Mouse (Mus musculus) limb, embryonic 15.5 days (tissue): Measurements from ENCODE around the gene Fam53b. TPM values are rescaled to one million over a fixed set of nuclear protein-coding genes. Genes with fewer than 3 reads are reported as not detected.

ENCODE experiments used
- ATAC-seq: fragments of 200-750 bp; cut with Nextera tagmentation; 2 replicates; pipeline ENCODE4 v1.8.0; 2017; ENCODE audit warnings: low read depth, moderate TSS enrichment; ENCODE audit not compliant: insufficient number of reproducible peaks, low FRiP score, low TSS enrichment
- H3K27ac ChIP-seq: fragments of 300-500 bp; sonication (generic); 2 replicates; pipeline ENCODE4 v1.5.1; 2015; ENCODE audit warnings: moderate library complexity, mild to moderate bottlenecking, inconsistent platforms
- H3K27me3 ChIP-seq: fragments of 300-500 bp; sonication (generic); 2 replicates; pipeline ENCODE4 v1.6.1; 2015; ENCODE audit warnings: inconsistent platforms
- H3K36me3 ChIP-seq: fragments of 300-500 bp; sonication (generic); 2 replicates; pipeline ENCODE4 v1.6.1; 2015; ENCODE audit warnings: inconsistent platforms
- H3K4me1 ChIP-seq: fragments of 300-500 bp; sonication (generic); 2 replicates; pipeline ENCODE4 v1.6.1; 2015; ENCODE audit warnings: inconsistent platforms
- H3K4me2 ChIP-seq: fragments of 300-500 bp; sonication (generic); 2 replicates; pipeline ENCODE4 v1.6.1; 2015; ENCODE audit warnings: mild to moderate bottlenecking, inconsistent platforms
- H3K4me3 ChIP-seq: fragments of 300-500 bp; sonication (generic); 2 replicates; pipeline ENCODE4 v1.5.1; 2015; ENCODE audit warnings: mild to moderate bottlenecking, inconsistent platforms
- H3K9ac ChIP-seq: fragments of 300-500 bp; sonication (generic); 2 replicates; pipeline ENCODE4 v1.6.1; 2015; ENCODE audit warnings: inconsistent platforms
- H3K9me3 ChIP-seq: fragments of 300-500 bp; sonication (generic); 2 replicates; pipeline ENCODE4 v1.6.1; 2016; ENCODE audit warnings: inconsistent platforms
- WGBS: fragments of 180-500 bp; shearing (Covaris S2); methylation state at CpG from one replicate; pipeline ENCODE4 v1.1.7; 2015; 5-methylcytosine and 5-hydroxymethylcytosine counted together
- polyA plus RNA-seq: library from polyadenylated mRNA; unstranded; fragments of >200 nt; fragmentation: Nextera tagmentation; extraction: Ambion mirVana; gene quantifications from 2 replicates; pipeline ENCODE4 v1.2.1, GENCODE M21; 2015

Fam53b gene
- polyA plus RNA-seq, 1 experiment from 2014 or later: 18.5 TPM

- Histone ChIP-seq H3K27me3 (no peaks in the 10 kb centered on the region), H3K4me1 (peaks cover 3% of the 10 kb centered on the region), H3K9ac (no peak overlapping the region), H3K27ac (no peak overlapping the region), H3K36me3 (0 out of 2 replicates have a peak, but pooled peaks cover 2% of the 10 kb centered on the region), H3K9me3 (no peaks in the 10 kb centered on the region), H3K4me3 (no peak overlapping the region), H3K4me2 (no peak overlapping the region)
- WGBS: 92% methylated on average over 7 of the region's 7 CpGs
- no peak for ATAC-seq
Measured at GRCm38 (mm10) chr7:132705130-132705529, 108.6 kb downstream of the Fam53b start.

- Histone ChIP-seq H3K4me1 (peaks cover 8% of the 10 kb centered on the region), H3K4me2 (no peak overlapping the region), H3K27ac (no peak overlapping the region), H3K4me3 (no peak overlapping the region), H3K36me3 (0 out of 2 replicates have a peak, but pooled peaks cover 2% of the 10 kb centered on the region), H3K9ac (no peak overlapping the region), H3K9me3 (no peaks in the 10 kb centered on the region), H3K27me3 (no peaks in the 10 kb centered on the region)
- 86% methylated on average over 8 of the region's 8 CpGs for WGBS
- ATAC-seq: no peak
Measured at GRCm38 (mm10) chr7:132704310-132704875, 109.3 kb downstream of the Fam53b start.

- Histone ChIP-seq H3K4me3 (no peak overlapping the region), H3K36me3 (0 out of 2 replicates have a peak, but pooled peaks cover 2% of the 10 kb centered on the region), H3K4me2 (no peak overlapping the region), H3K27ac (no peak overlapping the region), H3K9me3 (no peaks in the 10 kb centered on the region), H3K4me1 (peaks cover 8% of the 10 kb centered on the region), H3K9ac (no peak overlapping the region), H3K27me3 (no peaks in the 10 kb centered on the region)
- no peak for ATAC-seq
- WGBS: 79% methylated on average over 9 of the region's 9 CpGs
Measured at GRCm38 (mm10) chr7:132703515-132704309, 110.0 kb downstream of the Fam53b start.

- no peak overlapping the region for H3K4me3 ChIP-seq
- H3K9ac ChIP-seq: no peak overlapping the region
- 0 out of 2 replicates have a peak, but pooled peaks cover under 1% of the 10 kb centered on the region for H3K36me3 ChIP-seq
- WGBS: 81% methylated on average over 5 of the region's 5 CpGs
- no peaks in the 10 kb centered on the region for H3K27me3 ChIP-seq
- peaks cover 8% of the 10 kb centered on the region for H3K4me1 ChIP-seq
- no peaks in the 10 kb centered on the region for H3K9me3 ChIP-seq
- no peak overlapping the region for H3K4me2 ChIP-seq
- no peak overlapping the region for H3K27ac ChIP-seq
- ATAC-seq: no peak
Measured at GRCm38 (mm10) chr7:132702492-132703070, 111.1 kb downstream of the Fam53b start.

GRCm38 (mm10) chr7:132702024-132702423, 111.7 kb downstream of the Fam53b start:
- no peak overlapping the region for H3K4me3 ChIP-seq
- no peak for ATAC-seq
- no peak overlapping the region for H3K4me2 ChIP-seq
- no peaks in the 10 kb centered on the region for H3K36me3 ChIP-seq
- H3K9ac ChIP-seq: no peak overlapping the region
- H3K4me1 ChIP-seq: peaks cover 13% of the 10 kb centered on the region
- H3K27ac ChIP-seq: no peak overlapping the region
- 82% methylated on average over 3 of the region's 3 CpGs for WGBS
- H3K9me3 ChIP-seq: no peaks in the 10 kb centered on the region
- no peaks in the 10 kb centered on the region for H3K27me3 ChIP-seq

- peaks cover 13% of the 10 kb centered on the region for H3K4me1 ChIP-seq
- no peaks in the 10 kb centered on the region for H3K9me3 ChIP-seq
- no peak overlapping the region for H3K4me2 ChIP-seq
- no peak for ATAC-seq
- H3K27ac ChIP-seq: no peak overlapping the region
- no peaks in the 10 kb centered on the region for H3K27me3 ChIP-seq
- no peak overlapping the region for H3K4me3 ChIP-seq
- H3K9ac ChIP-seq: no peak overlapping the region
- 78% methylated on average over 3 of the region's 3 CpGs for WGBS
- no peaks in the 10 kb centered on the region for H3K36me3 ChIP-seq
Measured at GRCm38 (mm10) chr7:132701412-132701811, 112.3 kb downstream of the Fam53b start.

- H3K4me3 ChIP-seq: no peak overlapping the region
- peaks cover 13% of the 10 kb centered on the region for H3K4me1 ChIP-seq
- no peaks in the 10 kb centered on the region for H3K9me3 ChIP-seq
- WGBS: 54% methylated on average over 4 of the region's 4 CpGs
- H3K27me3 ChIP-seq: no peaks in the 10 kb centered on the region
- H3K9ac ChIP-seq: no peak overlapping the region
- no peak overlapping the region for H3K27ac ChIP-seq
- no peaks in the 10 kb centered on the region for H3K36me3 ChIP-seq
- no peak for ATAC-seq
- H3K4me2 ChIP-seq: no peak overlapping the region
Measured at GRCm38 (mm10) chr7:132700107-132700506, 113.6 kb downstream of the Fam53b start.

- no peak for ATAC-seq
- Histone ChIP-seq H3K4me1 (peaks cover 13% of the 10 kb centered on the region), H3K9ac (no peak overlapping the region), H3K4me2 (no peak overlapping the region), H3K4me3 (no peak overlapping the region), H3K27ac (no peak overlapping the region), H3K27me3 (no peaks in the 10 kb centered on the region), H3K36me3 (no peaks in the 10 kb centered on the region), H3K9me3 (no peaks in the 10 kb centered on the region)
Measured at GRCm38 (mm10) chr7:132699639-132700038, 114.0 kb downstream of the Fam53b start.

- H3K4me3 ChIP-seq: no peak overlapping the region
- WGBS: 66% methylated on average over 4 of the region's 4 CpGs
- H3K27me3 ChIP-seq: no peaks in the 10 kb centered on the region
- no peak overlapping the region for H3K4me2 ChIP-seq
- no peak overlapping the region for H3K27ac ChIP-seq
- H3K9ac ChIP-seq: no peak overlapping the region
- no peaks in the 10 kb centered on the region for H3K36me3 ChIP-seq
- no peaks in the 10 kb centered on the region for H3K9me3 ChIP-seq
- peaks cover 13% of the 10 kb centered on the region for H3K4me1 ChIP-seq
- ATAC-seq: no peak
Measured at GRCm38 (mm10) chr7:132699165-132699564, 114.5 kb downstream of the Fam53b start.

- H3K9ac ChIP-seq: no peak overlapping the region
- no peak overlapping the region for H3K4me2 ChIP-seq
- no peak overlapping the region for H3K4me3 ChIP-seq
- H3K27ac ChIP-seq: no peak overlapping the region
- WGBS: 77% methylated on average over 4 of the region's 4 CpGs
- no peaks in the 10 kb centered on the region for H3K36me3 ChIP-seq
- no peak for ATAC-seq
- no peaks in the 10 kb centered on the region for H3K9me3 ChIP-seq
- peaks cover 13% of the 10 kb centered on the region for H3K4me1 ChIP-seq
- H3K27me3 ChIP-seq: no peaks in the 10 kb centered on the region
Measured at GRCm38 (mm10) chr7:132698737-132699136, 114.9 kb downstream of the Fam53b start.

- no peaks in the 10 kb centered on the region for H3K27me3 ChIP-seq
- no peak overlapping the region for H3K9ac ChIP-seq
- H3K36me3 ChIP-seq: no peaks in the 10 kb centered on the region
- H3K4me2 ChIP-seq: no peak overlapping the region
- WGBS: 61% methylated on average over 8 of the region's 8 CpGs
- ATAC-seq: no peak
- H3K9me3 ChIP-seq: no peaks in the 10 kb centered on the region
- H3K4me1 ChIP-seq: peaks cover 21% of the 10 kb centered on the region
- no peak overlapping the region for H3K27ac ChIP-seq
- no peak overlapping the region for H3K4me3 ChIP-seq
Measured at GRCm38 (mm10) chr7:132697258-132697796, 116.4 kb downstream of the Fam53b start.

GRCm38 (mm10) chr7:132693561-132693960, 120.1 kb downstream of the Fam53b start:
- no peaks in the 10 kb centered on the region for H3K36me3 ChIP-seq
- H3K27ac ChIP-seq: no peak overlapping the region
- no peak overlapping the region for H3K9ac ChIP-seq
- no peaks in the 10 kb centered on the region for H3K9me3 ChIP-seq
- WGBS: 82% methylated on average over 2 of the region's 2 CpGs
- no peak overlapping the region for H3K4me2 ChIP-seq
- H3K4me1 ChIP-seq: peaks cover 33% of the 10 kb centered on the region
- no peaks in the 10 kb centered on the region for H3K27me3 ChIP-seq
- H3K4me3 ChIP-seq: no peak overlapping the region
- no peak for ATAC-seq
